Mouse (Mus musculus) testis, postnatal 14 days (tissue): ENCODE measurements around the gene Slc39a11.

Experiments used
- DNase-seq: peaks from one replicate; pipeline ENCODE4 v3.0.0; 2021; ENCODE audit warnings: low spot score

Slc39a11 gene

GRCm38 (mm10) chr11:113234432-113234831 is 415.4 kb downstream of the Slc39a11 start:
- DNase-seq, result no peak

- no peak for DNase-seq
These were observed 417.8 kb downstream of the Slc39a11 start for GRCm38 (mm10) chr11:113232049-113232448.

GRCm38 (mm10) chr11:113230410-113231132 is 419.3 kb downstream of the Slc39a11 start:
- no peak for DNase-seq

- DNase-seq, result no peak
These were observed 424.1 kb downstream of the Slc39a11 start for GRCm38 (mm10) chr11:113225748-113226147.

- DNase-seq, result peak; percentile 66
These were observed 426.0 kb downstream of the Slc39a11 start for GRCm38 (mm10) chr11:113223756-113224323.

GRCm38 (mm10) chr11:113221267-113222195 is 428.3 kb downstream of the Slc39a11 start:
- peak; percentile 48 for DNase-seq

GRCm38 (mm10) chr11:113220649-113221048 is 429.2 kb downstream of the Slc39a11 start:
- DNase-seq, result no peak

GRCm38 (mm10) chr11:113214741-113215140 is 435.1 kb downstream of the Slc39a11 start:
- no peak for DNase-seq

GRCm38 (mm10) chr11:113212390-113213025 is 437.4 kb downstream of the Slc39a11 start:
- no peak for DNase-seq

GRCm38 (mm10) chr11:113209220-113209878 is 440.5 kb downstream of the Slc39a11 start:
- no peak for DNase-seq

GRCm38 (mm10) chr11:113208521-113209072 is 441.3 kb downstream of the Slc39a11 start:
- no peak for DNase-seq

- no peak for DNase-seq
These were observed 441.9 kb downstream of the Slc39a11 start for GRCm38 (mm10) chr11:113207966-113208365.

GRCm38 (mm10) chr11:113206099-113206498 is 443.8 kb downstream of the Slc39a11 start:
- DNase-seq, result no peak

- no peak for DNase-seq
These were observed 446.9 kb downstream of the Slc39a11 start for GRCm38 (mm10) chr11:113203008-113203407.

- peak; percentile 84 for DNase-seq
These were observed 448.3 kb downstream of the Slc39a11 start for GRCm38 (mm10) chr11:113201470-113201997.

- no peak for DNase-seq
These were observed 449.0 kb downstream of the Slc39a11 start for GRCm38 (mm10) chr11:113200901-113201300.

GRCm38 (mm10) chr11:113198586-113198985 is 451.3 kb downstream of the Slc39a11 start:
- no peak for DNase-seq

GRCm38 (mm10) chr11:113197624-113198023 is 452.3 kb downstream of the Slc39a11 start:
- no peak for DNase-seq

- DNase-seq, result no peak
These were observed 453.5 kb downstream of the Slc39a11 start for GRCm38 (mm10) chr11:113196234-113197007.
